ENCODE assay signal across 20 mouse cellular contexts in genomic region chr2:124202475-124202990, GRCm38 (mm10).
DNase-seq lines count a peak whose midpoint lies in the region; ATAC-seq lines count a peak whose summit lies in the region.
"Had no signal": no experiment of that assay in that cellular context is flagged by ENCODE, and none has a peak within 500 bp of the region (broad histone marks: within the 10 kb centered on the region; RNA-seq: fewer than 3 reads in every experiment).

No protein-coding gene starts in this region.

- H3K9me3 ChIP-seq in hindbrain, embryonic 16.5 days (ENCODE audit: control insufficient read depth, low read length) = no peaks in the 10 kb centered on the region
- H3K9me3 ChIP-seq in hindbrain, embryonic 11.5 days (ENCODE audit: control insufficient read depth, low read length) = no peaks in the 10 kb centered on the region
- no peaks in the 10 kb centered on the region for H3K9me3 ChIP-seq in midbrain, embryonic 16.5 days (replicated peaks; ENCODE audit: control insufficient read depth, low read length, poor library complexity, severe bottlenecking)
- no peaks in the 10 kb centered on the region for H3K9me3 ChIP-seq in midbrain, embryonic 10.5 days (replicated peaks)
- H3K9me3 ChIP-seq: embryonic facial prominence, embryonic 15.5 days; heart, embryonic 13.5 days had no signal

- 42% methylated on average over 4 of the region's 4 CpGs for WGBS in hindbrain, embryonic 16.5 days
- WGBS in hindbrain, embryonic 11.5 days = 60% methylated on average over 4 of the region's 4 CpGs
- 26% methylated on average over 4 of the region's 4 CpGs for WGBS in midbrain, embryonic 16.5 days
- 43% methylated on average over 4 of the region's 4 CpGs for WGBS in midbrain, embryonic 10.5 days

- H3K4me1 ChIP-seq in hindbrain, embryonic 16.5 days (ENCODE audit: control insufficient read depth, insufficient read depth, low read depth, low read length) = peaks cover 5% of the 10 kb centered on the region; the same call in 1 of the 2 replicates
- H3K4me1 ChIP-seq in hindbrain, embryonic 11.5 days (replicated peaks; ENCODE audit: control insufficient read depth, insufficient read depth, low read length) = no peaks in the 10 kb centered on the region
- peaks cover 8% of the 10 kb centered on the region for H3K4me1 ChIP-seq in midbrain, embryonic 16.5 days (ENCODE audit: control insufficient read depth, insufficient read depth, low read length)
- 0 out of 2 replicates have a peak, but pooled peaks cover 3% of the 10 kb centered on the region for H3K4me1 ChIP-seq in midbrain, embryonic 10.5 days
- H3K4me1 ChIP-seq: heart, embryonic 13.5 days had no signal

- H3K27me3 ChIP-seq in hindbrain, embryonic 16.5 days (replicated peaks; ENCODE audit: control insufficient read depth, insufficient read depth, low read length) = no peaks in the 10 kb centered on the region
- no peaks in the 10 kb centered on the region for H3K27me3 ChIP-seq in hindbrain, embryonic 11.5 days (ENCODE audit: control insufficient read depth, insufficient read depth, low read length)
- H3K27me3 ChIP-seq in midbrain, embryonic 16.5 days (ENCODE audit: control insufficient read depth, insufficient read depth, low read depth, low read length) = no peaks in the 10 kb centered on the region
- H3K27me3 ChIP-seq in midbrain, embryonic 10.5 days (ENCODE audit: low read depth, poor library complexity, severe bottlenecking) = no peaks in the 10 kb centered on the region
- H3K27me3 ChIP-seq: embryonic facial prominence, embryonic 15.5 days; heart, embryonic 13.5 days had no signal

- no peak overlapping the region for H3K4me3 ChIP-seq in hindbrain, embryonic 16.5 days (ENCODE audit: low read length)
- no peak overlapping the region for H3K4me3 ChIP-seq in hindbrain, embryonic 11.5 days (ENCODE audit: low read depth, low read length)
- H3K4me3 ChIP-seq in midbrain, embryonic 16.5 days (ENCODE audit: low read depth, low read length) = no peak overlapping the region
- H3K4me3 ChIP-seq in midbrain, embryonic 10.5 days = no peak overlapping the region
- H3K4me3 ChIP-seq: embryonic facial prominence, embryonic 15.5 days; heart, embryonic 13.5 days had no signal

- no peak for ATAC-seq in hindbrain, embryonic 16.5 days
- no peak for ATAC-seq in hindbrain, embryonic 11.5 days (ENCODE audit: low FRiP score)
- ATAC-seq in midbrain, embryonic 16.5 days = no peak
- ATAC-seq: intestine, embryonic 16.5 days had no signal

- H3K27ac ChIP-seq in hindbrain, embryonic 16.5 days (ENCODE audit: low read depth, low read length) = peak overlapping the region; percentile 17; the same call in 1 of the 2 replicates
- H3K27ac ChIP-seq in hindbrain, embryonic 11.5 days (ENCODE audit: low read depth, low read length) = no peak overlapping the region
- H3K27ac ChIP-seq in midbrain, embryonic 16.5 days (ENCODE audit: low read length) = 0 out of 2 replicates have a peak overlapping the region, but pooled peaks have one; percentile 5
- no peak overlapping the region for H3K27ac ChIP-seq in midbrain, embryonic 10.5 days (replicated peaks)
- H3K27ac ChIP-seq: embryonic facial prominence, embryonic 15.5 days; heart, embryonic 13.5 days; stomach, postnatal 0 days had no signal

- DNase-seq in cerebellum, postnatal 14 days = peak; percentile 24 to 62
- DNase-seq in cerebellum, adult 11 months = no peak
- DNase-seq in hindbrain, embryonic 11.5 days (ENCODE audit: low spot score) = no peak
- DNase-seq in midbrain, embryonic 10.5 days (ENCODE audit: low spot score) = no peak
- no peak for DNase-seq in thymus, postnatal 4 days
- DNase-seq in gastrocnemius, postnatal 25 days = no peak
- DNase-seq: B cell, adult 2 months; gastrocnemius, postnatal 36 days; heart, postnatal 4 days; kidney, postnatal 10 days; liver; lung, adult 18-20 months; right cerebral cortex, adult 18-20 months; thymus, postnatal 25 days had no signal

- no peak overlapping the region for H3K9ac ChIP-seq in hindbrain, embryonic 16.5 days (ENCODE audit: low read depth, low read length)
- no peak overlapping the region for H3K9ac ChIP-seq in hindbrain, embryonic 11.5 days (ENCODE audit: low read depth, low read length)
- H3K9ac ChIP-seq in midbrain, embryonic 16.5 days (ENCODE audit: low read depth, low read length) = no peak overlapping the region
- H3K9ac ChIP-seq: embryonic facial prominence, embryonic 15.5 days; heart, embryonic 13.5 days had no signal

- no peaks in the 10 kb centered on the region for H3K36me3 ChIP-seq in hindbrain, embryonic 16.5 days (ENCODE audit: control insufficient read depth, insufficient read depth, low read length)
- no peaks in the 10 kb centered on the region for H3K36me3 ChIP-seq in hindbrain, embryonic 11.5 days (ENCODE audit: control insufficient read depth, insufficient read depth, low read length)
- H3K36me3 ChIP-seq in midbrain, embryonic 16.5 days (ENCODE audit: control insufficient read depth, insufficient read depth, low read length) = no peaks in the 10 kb centered on the region
- H3K36me3 ChIP-seq in midbrain, embryonic 10.5 days = no peaks in the 10 kb centered on the region
- H3K36me3 ChIP-seq: embryonic facial prominence, embryonic 15.5 days; heart, embryonic 13.5 days had no signal

- H3K4me2 ChIP-seq in hindbrain, embryonic 16.5 days (ENCODE audit: low read length) = no peak overlapping the region
- no peak overlapping the region for H3K4me2 ChIP-seq in hindbrain, embryonic 11.5 days (replicated peaks; ENCODE audit: low read depth, low read length)
- no peak overlapping the region for H3K4me2 ChIP-seq in midbrain, embryonic 16.5 days (ENCODE audit: low read length)
- H3K4me2 ChIP-seq: embryonic facial prominence, embryonic 15.5 days; heart, embryonic 13.5 days had no signal

Comparison
In these comparisons a context has a peak if more than half of its experiments do, and no peak if none do; other contexts are left out.
1. DNase-seq: peak in cerebellum, postnatal 14 days (2 of 2); none in cerebellum, adult 11 months (single experiment), hindbrain, embryonic 11.5 days (single experiment), midbrain, embryonic 10.5 days (single experiment), thymus, postnatal 4 days (single experiment) and gastrocnemius, postnatal 25 days (single experiment).
2. H3K27ac ChIP-seq: peak in hindbrain, embryonic 16.5 days (single experiment) and midbrain, embryonic 16.5 days (single experiment); none in hindbrain, embryonic 11.5 days (single experiment) and midbrain, embryonic 10.5 days (single experiment).